Mouse (Mus musculus): ENCODE results near the gene Mdm4. TPM values are rescaled to one million over a fixed set of nuclear protein-coding genes. Genes with fewer than 3 reads are reported as not detected.
A peak's percentile ranks its signal among the peaks of the same experiment; 100 is the strongest.

The Mdm4 gene
- total RNA-seq, 1 experiment from 2014 or later, result 73.7 TPM

- peak; percentile 70 for DNase-seq
Observed at GRCm38 (mm10) chr1:132938975-132939374, 91.4 kb downstream of the Mdm4 start.

- DNase-seq, result peak; percentile 37
Observed at GRCm38 (mm10) chr1:132937296-132938030, 92.9 kb downstream of the Mdm4 start.

GRCm38 (mm10) chr1:132934856-132935255, 95.5 kb downstream of the Mdm4 start:
- peak; percentile 63 for DNase-seq

- no peak for DNase-seq
Observed at GRCm38 (mm10) chr1:132932421-132932820, 97.9 kb downstream of the Mdm4 start.

GRCm38 (mm10) chr1:132930291-132930690, 100.1 kb downstream of the Mdm4 start:
- DNase-seq, result no peak

- no peak for DNase-seq
Observed at GRCm38 (mm10) chr1:132928907-132929250, 101.5 kb downstream of the Mdm4 start.

- no peak for DNase-seq
Observed at GRCm38 (mm10) chr1:132928032-132928906, 102.1 kb downstream of the Mdm4 start.

- DNase-seq, result no peak
Observed at GRCm38 (mm10) chr1:132925270-132925669, 105.1 kb downstream of the Mdm4 start.

- no peak for DNase-seq
Observed at GRCm38 (mm10) chr1:132922257-132922656, 108.1 kb downstream of the Mdm4 start.

GRCm38 (mm10) chr1:132921071-132921470, 109.3 kb downstream of the Mdm4 start:
- DNase-seq, result peak; percentile 16

- DNase-seq, result no peak
Observed at GRCm38 (mm10) chr1:132919258-132919657, 111.1 kb downstream of the Mdm4 start.

- no peak for DNase-seq
Observed at GRCm38 (mm10) chr1:132918117-132918680, 112.2 kb downstream of the Mdm4 start.

GRCm38 (mm10) chr1:132917554-132917953, 112.8 kb downstream of the Mdm4 start:
- no peak for DNase-seq

- DNase-seq, result no peak
Observed at GRCm38 (mm10) chr1:132915849-132916493, 114.4 kb downstream of the Mdm4 start.

GRCm38 (mm10) chr1:132910414-132911041, 119.8 kb downstream of the Mdm4 start:
- no peak for DNase-seq

GRCm38 (mm10) chr1:132909951-132910350, 120.4 kb downstream of the Mdm4 start:
- DNase-seq, result no peak

Small RNA genes lying within 50 kb of the gene (microRNA-seq; reads per million reads assigned to microRNA genes)
- gene Gm44300, result 0 reads per million in 2 experiments

Other genes with a start within 250 kb of the Mdm4 start
- gene Lrrn2, start 150.3 kb downstream of the Mdm4 start, total RNA-seq (2021), result 7.7 and 9.2 TPM in 2 replicates
- gene Pik3c2b, start 15.1 kb upstream of the Mdm4 start, total RNA-seq (2021), result 8.4 and 11.3 TPM in 2 replicates
- gene Ppp1r15b, start 100.6 kb upstream of the Mdm4 start, total RNA-seq (2021), result 84.9 and 95.0 TPM in 2 replicates
- 15.4 and 21.6 TPM in 2 replicates for gene Plekha6, start 133.6 kb upstream of the Mdm4 start, total RNA-seq (2021)

All from adrenal gland, postnatal 14 days (tissue).